Mouse (Mus musculus) liver, embryonic 11.5 days (tissue): ENCODE measurements around the gene Chuk. TPM values are rescaled to one million over a fixed set of nuclear protein-coding genes. Genes with fewer than 3 reads are reported as not detected.

ENCODE experiments used
- polyA plus RNA-seq: library from polyadenylated mRNA; unstranded; fragments of >200 nt; fragmentation: Nextera tagmentation; extraction: Ambion mirVana; gene quantifications from 2 replicates; pipeline ENCODE4 v1.2.1, GENCODE M21; 2014

Chuk gene
- polyA plus RNA-seq, 1 experiment from 2014 or later, result 42.2 TPM

Other genes with a start within 250 kb of the Chuk start
- gene Dnmbp, start 167.3 kb downstream of the Chuk start, polyA plus RNA-seq, result 7.5 and 8.7 TPM in 2 replicates
- 53.7 and 53.9 TPM in 2 replicates for gene Cpn1, start 120.9 kb downstream of the Chuk start, polyA plus RNA-seq
- gene Cyp2c23, start 78.3 kb downstream of the Chuk start, polyA plus RNA-seq, result 4.4 and 5.1 TPM in 2 replicates
- 22.4 and 24.2 TPM in 2 replicates for gene Erlin1, start 37.7 kb downstream of the Chuk start, polyA plus RNA-seq
- 39.7 and 42.3 TPM in 2 replicates for gene Cwf19l1, start 28.4 kb upstream of the Chuk start, polyA plus RNA-seq
- gene Bloc1s2, start 39.0 kb upstream of the Chuk start, polyA plus RNA-seq, result 83.3 and 93.0 TPM in 2 replicates
- gene Pkd2l1, start 85.0 kb upstream of the Chuk start, polyA plus RNA-seq, result not detected in 2 replicates
- not detected in 2 replicates for gene Scd3, start 95.8 kb upstream of the Chuk start, polyA plus RNA-seq
- 212 and 231 TPM in 2 replicates for gene Scd2, start 186.2 kb upstream of the Chuk start, polyA plus RNA-seq
- gene Scd4, start 225.6 kb upstream of the Chuk start, polyA plus RNA-seq, result 0.06 and 0.16 TPM in 2 replicates